Mouse (Mus musculus): ENCODE data around the gene Nell2.

- no peak for TF ChIP-seq POLR2A (IDR thresholded peaks at IDR 0.05; ENCODE audit: extremely low read depth, insufficient read depth, low read length)
- TF ChIP-seq CTCF (IDR thresholded peaks at IDR 0.05; ENCODE audit: extremely low read depth, insufficient read depth, low read length): no peak
Measured at GRCm38 (mm10) chr15:95410213-95410843, 118.0 kb downstream of the Nell2 start.

All from cortical plate, adult 2 months (tissue).